Mouse (Mus musculus): Measurements from ENCODE around the gene Cyp2j7. TPM values are rescaled to one million over a fixed set of nuclear protein-coding genes. Genes with fewer than 3 reads are reported as not detected.
"Not testable (repeated sequence)": the region's sequence is repeated elsewhere in the genome, so short reads cannot be mapped to it uniquely, and the experiment has no call there.

Gene Cyp2j7
- not detected in 2 replicates for polyA plus RNA-seq (2011; ENCODE audit: insufficient read depth, insufficient read length, low replicate concordance, missing spikeins)

DNA sequence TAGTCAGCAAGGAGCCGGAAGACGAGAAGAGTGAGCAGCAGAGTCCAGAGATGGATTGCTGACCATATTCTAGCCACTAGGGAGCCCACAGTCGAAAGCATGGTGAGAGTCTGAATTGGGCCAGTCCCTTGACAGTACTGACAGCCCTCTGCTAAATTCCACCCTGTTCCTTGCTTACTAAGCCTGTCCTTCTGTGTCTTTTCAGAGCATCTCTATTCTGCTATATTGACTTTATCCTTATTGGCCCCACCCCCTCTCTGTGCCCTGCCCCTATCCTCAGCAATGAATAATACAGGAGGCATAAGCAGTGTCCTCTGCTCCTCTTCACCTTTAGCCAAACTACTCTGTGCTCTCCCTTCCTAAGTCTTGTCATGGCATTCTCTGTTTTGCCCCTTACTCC, at the start of gene Cyp2j7:
Gene Cyp2j7 (minus strand): TSS at position 101 of the 400 bp plus-strand sequence.
- Histone ChIP-seq H3K4me1 (ENCODE audit: control insufficient read depth, insufficient read depth, low read length) (no peaks in the 10 kb centered on the region), H3K27ac (ENCODE audit: control insufficient read depth, insufficient read depth, low read depth, low read length, poor library complexity) (no peak within 1 kb of the TSS), H3K4me3 (replicated peaks; ENCODE audit: control insufficient read depth, low read depth, low read length) (no peak within 1 kb of the TSS)
- no peak for TF ChIP-seq POLR2A (IDR thresholded peaks at IDR 0.05; ENCODE audit: borderline replicate concordance, control insufficient read depth, low read depth, low read length)
- TF ChIP-seq CTCF (IDR thresholded peaks at IDR 0.05; ENCODE audit: control insufficient read depth, insufficient read depth, low read length) = no peak
- 66% methylated on average over 3 of the region's 3 CpGs for WGBS

DNA sequence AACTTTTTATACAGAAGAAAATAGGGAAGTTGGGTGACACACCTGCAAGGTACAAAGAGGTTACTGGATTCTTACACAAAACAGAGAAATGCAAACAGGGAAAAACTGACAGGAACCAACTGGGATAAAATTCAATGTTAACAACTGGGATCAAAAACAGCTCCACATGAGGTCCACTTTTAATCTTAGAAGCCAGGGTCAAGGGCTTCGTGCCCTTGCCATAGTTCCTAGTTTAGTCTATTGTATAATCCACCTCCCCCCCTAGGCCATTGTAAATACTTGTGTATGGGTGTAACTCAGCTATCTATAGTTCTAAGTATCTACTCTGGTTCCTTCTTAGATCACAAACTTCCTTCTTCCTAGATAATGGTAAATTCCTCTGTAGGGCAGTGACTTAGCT, 40.4 kb upstream of the Cyp2j7 start:
- not testable (repeated sequence) for H3K4me1 ChIP-seq (ENCODE audit: control insufficient read depth, insufficient read depth, low read length); H3K4me3 ChIP-seq (replicated peaks; ENCODE audit: control insufficient read depth, low read depth, low read length); H3K27ac ChIP-seq (ENCODE audit: control insufficient read depth, insufficient read depth, low read depth, low read length, poor library complexity)
- WGBS = 58% methylated on average over 1 of the region's 1 CpGs

DNA sequence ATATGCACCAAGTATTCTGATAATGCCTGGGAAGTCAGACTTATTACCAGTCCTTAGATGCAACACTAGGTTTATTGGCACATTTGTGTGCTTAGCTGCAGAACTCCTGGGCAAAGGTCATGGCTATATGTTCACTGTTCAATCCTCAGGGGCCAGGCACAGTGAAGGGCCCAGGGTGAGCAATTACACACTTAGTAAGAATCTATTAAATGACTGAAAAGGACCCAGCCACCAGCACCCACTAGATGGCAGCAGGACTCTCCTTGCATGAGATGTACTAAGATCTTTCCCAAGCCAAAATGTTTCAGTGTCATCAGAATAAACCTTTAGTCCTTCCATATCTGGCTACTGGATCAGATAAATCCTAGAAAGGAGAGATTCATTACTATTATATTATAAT, 37.4 kb upstream of the Cyp2j7 start:
- Histone ChIP-seq H3K4me3 (replicated peaks; ENCODE audit: control insufficient read depth, low read depth, low read length) (no peak overlapping the region), H3K4me1 (ENCODE audit: control insufficient read depth, insufficient read depth, low read length) (no peaks in the 10 kb centered on the region), H3K27ac (ENCODE audit: control insufficient read depth, insufficient read depth, low read depth, low read length, poor library complexity) (no peak overlapping the region)
- TF ChIP-seq CTCF (IDR thresholded peaks at IDR 0.05; ENCODE audit: control insufficient read depth, insufficient read depth, low read length) = no peak
- no peak for TF ChIP-seq POLR2A (IDR thresholded peaks at IDR 0.05; ENCODE audit: borderline replicate concordance, control insufficient read depth, low read depth, low read length)

DNA sequence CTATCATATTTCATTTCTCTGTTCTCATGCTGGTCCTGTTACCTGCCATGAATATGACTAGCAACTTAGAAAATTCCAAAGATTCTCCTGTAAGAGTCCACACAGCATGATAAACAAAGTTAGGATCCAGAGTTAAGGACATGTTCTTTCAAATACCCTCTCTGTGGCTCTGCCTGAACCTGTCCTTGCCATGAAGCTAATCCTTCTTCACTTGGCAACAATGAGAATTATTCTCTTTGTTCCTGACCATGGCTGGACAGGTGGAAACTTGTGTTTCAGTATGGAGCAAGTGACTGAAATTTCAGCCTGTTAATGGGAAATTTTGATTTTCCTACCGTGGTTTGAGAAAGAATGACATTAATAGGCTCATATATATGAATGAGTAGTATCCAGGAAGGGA, 39.8 kb downstream of the Cyp2j7 start:
- no peaks in the 10 kb centered on the region for H3K4me1 ChIP-seq (ENCODE audit: control insufficient read depth, insufficient read depth, low read length)
- whole genome bisulfite sequencing = 60% methylated on average over 1 of the region's 1 CpGs
- no peak overlapping the region for H3K4me3 ChIP-seq (replicated peaks; ENCODE audit: control insufficient read depth, low read depth, low read length)
- TF ChIP-seq POLR2A (IDR thresholded peaks at IDR 0.05; ENCODE audit: borderline replicate concordance, control insufficient read depth, low read depth, low read length) (no peak), CTCF (IDR thresholded peaks at IDR 0.05; ENCODE audit: control insufficient read depth, insufficient read depth, low read length) (no peak)
- no peak overlapping the region for H3K27ac ChIP-seq (ENCODE audit: control insufficient read depth, insufficient read depth, low read depth, low read length, poor library complexity)

DNA sequence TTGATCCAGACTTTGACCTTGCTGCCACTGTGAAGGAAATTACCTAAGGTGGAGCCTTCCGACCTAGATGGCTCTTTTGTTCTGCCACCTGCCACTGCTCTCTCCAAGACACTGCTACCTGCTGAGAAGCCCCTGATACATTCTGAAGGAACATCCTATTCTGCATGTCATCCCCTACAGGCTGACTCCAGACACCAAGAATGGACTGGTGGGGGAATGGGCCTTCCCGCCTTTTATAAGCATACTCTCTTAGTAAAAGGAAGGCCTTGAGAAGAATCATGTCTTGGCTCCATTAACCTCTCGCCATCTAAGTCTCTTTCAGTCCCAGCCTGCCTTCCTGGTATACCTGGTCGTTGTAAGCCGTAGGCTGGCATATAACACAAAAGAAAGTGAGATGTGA, 47.1 kb downstream of the Cyp2j7 start:
- not testable (repeated sequence) for H3K4me1 ChIP-seq (ENCODE audit: control insufficient read depth, insufficient read depth, low read length); H3K27ac ChIP-seq (ENCODE audit: control insufficient read depth, insufficient read depth, low read depth, low read length, poor library complexity); H3K4me3 ChIP-seq (replicated peaks; ENCODE audit: control insufficient read depth, low read depth, low read length)
- 83% methylated on average over 5 of the region's 5 CpGs for WGBS

DNA sequence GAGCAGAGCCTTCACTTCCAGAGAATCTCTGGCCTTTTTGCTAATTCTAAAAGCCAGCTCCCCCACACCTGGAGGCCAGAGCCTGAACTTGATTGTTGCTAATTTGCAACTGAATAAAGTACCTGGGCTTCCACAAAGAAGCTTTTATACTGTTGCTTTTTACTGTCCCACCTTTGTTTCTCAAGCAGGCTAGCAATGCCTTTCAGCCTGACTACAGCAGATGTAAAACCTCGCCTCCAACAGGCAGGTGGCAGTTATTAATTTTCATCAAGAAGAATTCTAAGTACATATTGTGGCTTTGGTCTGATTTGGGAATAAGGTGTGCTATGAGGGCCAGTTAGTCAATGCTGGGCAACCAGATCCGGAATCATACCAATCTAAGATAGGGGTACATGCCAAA, 47.8 kb downstream of the Cyp2j7 start:
- H3K4me3 ChIP-seq (replicated peaks; ENCODE audit: control insufficient read depth, low read depth, low read length); H3K4me1 ChIP-seq (ENCODE audit: control insufficient read depth, insufficient read depth, low read length); H3K27ac ChIP-seq (ENCODE audit: control insufficient read depth, insufficient read depth, low read depth, low read length, poor library complexity): not testable (repeated sequence)
- WGBS = 71% methylated on average over 2 of the region's 2 CpGs

DNA sequence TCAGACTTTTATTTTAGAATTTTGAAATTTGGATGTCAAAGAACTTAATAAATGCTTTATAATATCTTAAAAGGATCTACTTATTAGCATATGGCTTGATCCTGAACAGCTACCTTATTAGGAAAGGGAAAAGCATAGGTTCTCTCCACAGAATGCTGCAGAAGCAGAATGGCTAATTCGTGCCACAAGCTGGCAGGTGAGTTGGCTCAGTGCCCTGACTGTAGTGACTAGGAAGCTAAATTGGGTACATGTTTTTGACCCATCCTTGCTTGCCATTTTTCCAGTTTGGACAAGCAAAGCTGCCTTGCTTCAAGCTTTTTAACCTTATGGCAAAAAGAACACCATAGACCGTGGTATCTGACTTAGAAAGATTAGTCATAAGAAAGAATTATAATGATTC, 48.3 kb downstream of the Cyp2j7 start:
- not testable (repeated sequence) for H3K4me3 ChIP-seq (replicated peaks; ENCODE audit: control insufficient read depth, low read depth, low read length); H3K4me1 ChIP-seq (ENCODE audit: control insufficient read depth, insufficient read depth, low read length); H3K27ac ChIP-seq (ENCODE audit: control insufficient read depth, insufficient read depth, low read depth, low read length, poor library complexity)
- 86% methylated on average over 2 of the region's 2 CpGs for WGBS

DNA sequence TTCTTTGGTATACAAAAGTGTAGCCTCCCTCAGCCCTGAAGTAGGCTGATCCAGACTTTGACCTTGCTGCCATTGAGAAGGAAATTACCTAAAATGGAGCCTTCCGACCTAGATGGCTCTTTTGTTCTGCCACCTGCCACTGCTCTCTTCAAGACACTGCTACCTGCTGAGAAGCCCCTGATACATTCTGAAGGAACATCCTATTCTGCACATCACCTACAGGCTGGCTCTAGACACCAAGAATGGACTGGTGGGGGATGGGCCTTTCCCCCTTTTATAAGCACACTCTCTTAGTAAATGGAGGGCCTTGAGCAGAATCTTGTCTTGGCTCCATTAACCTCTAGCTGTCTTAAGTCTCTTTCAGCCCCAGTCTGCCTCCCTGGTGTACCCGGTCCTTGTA, 51.7 kb downstream of the Cyp2j7 start:
- not testable (repeated sequence) for H3K4me3 ChIP-seq (replicated peaks; ENCODE audit: control insufficient read depth, low read depth, low read length); H3K4me1 ChIP-seq (ENCODE audit: control insufficient read depth, insufficient read depth, low read length)
- 87% methylated on average over 2 of the region's 2 CpGs for WGBS

DNA sequence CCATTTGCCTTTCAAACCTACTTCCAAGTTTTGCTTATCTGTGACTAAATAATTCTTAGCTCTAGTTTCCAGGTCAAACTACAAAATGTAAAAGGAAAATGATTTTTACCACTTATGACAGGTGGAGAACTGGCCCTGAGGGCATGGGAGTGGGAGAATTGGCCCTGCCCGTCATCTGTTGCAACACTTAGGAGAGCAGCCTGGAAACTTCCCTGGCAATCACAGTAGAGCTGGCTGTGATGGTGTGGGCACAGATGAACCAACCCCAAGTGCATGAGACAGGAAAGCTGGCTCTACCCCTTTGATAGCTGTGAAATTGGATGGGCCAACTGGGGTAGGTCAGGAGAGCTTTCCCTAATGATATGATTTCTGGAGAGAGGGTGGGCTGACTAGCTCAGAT, 73.6 kb downstream of the Cyp2j7 start:
- H3K27ac ChIP-seq (ENCODE audit: control insufficient read depth, insufficient read depth, low read depth, low read length, poor library complexity) = no peak overlapping the region
- H3K4me3 ChIP-seq (replicated peaks; ENCODE audit: control insufficient read depth, low read depth, low read length) = no peak overlapping the region
- H3K4me1 ChIP-seq (ENCODE audit: control insufficient read depth, insufficient read depth, low read length) = no peaks in the 10 kb centered on the region
- WGBS = 86% methylated on average over 1 of the region's 1 CpGs
- no peak for TF ChIP-seq CTCF (IDR thresholded peaks at IDR 0.05; ENCODE audit: control insufficient read depth, insufficient read depth, low read length)
- no peak for TF ChIP-seq POLR2A (IDR thresholded peaks at IDR 0.05; ENCODE audit: borderline replicate concordance, control insufficient read depth, low read depth, low read length)

More for the DNA sequence above, 51.7 kb downstream of the Cyp2j7 start:
- not testable (repeated sequence) for H3K27ac ChIP-seq (ENCODE audit: control insufficient read depth, insufficient read depth, low read depth, low read length, poor library complexity)

DNA sequence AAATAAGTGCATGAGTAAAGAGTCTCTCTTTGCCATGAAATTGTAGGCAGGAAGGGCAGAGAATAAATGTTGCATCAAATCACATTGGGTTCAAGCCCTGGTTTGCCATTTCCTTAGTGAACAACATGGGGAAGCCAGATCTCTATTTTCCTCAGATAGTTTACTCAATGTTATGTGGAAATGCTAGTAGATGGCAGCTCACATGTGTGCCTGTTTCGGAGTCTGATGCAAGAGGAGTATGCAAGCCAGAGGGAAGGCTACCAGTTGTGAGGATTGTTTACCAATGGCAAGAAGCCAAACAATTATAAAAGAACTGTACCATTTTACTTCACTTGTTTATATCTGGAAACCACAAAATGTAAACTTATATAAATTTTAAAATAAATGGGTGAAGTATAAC, 74.9 kb downstream of the Cyp2j7 start:
- Histone ChIP-seq H3K27ac (ENCODE audit: control insufficient read depth, insufficient read depth, low read depth, low read length, poor library complexity) (no peak overlapping the region), H3K4me1 (ENCODE audit: control insufficient read depth, insufficient read depth, low read length) (no peaks in the 10 kb centered on the region), H3K4me3 (replicated peaks; ENCODE audit: control insufficient read depth, low read depth, low read length) (no peak overlapping the region)
- WGBS = 47% methylated on average over 1 of the region's 1 CpGs
- TF ChIP-seq CTCF (IDR thresholded peaks at IDR 0.05; ENCODE audit: control insufficient read depth, insufficient read depth, low read length) (no peak), POLR2A (IDR thresholded peaks at IDR 0.05; ENCODE audit: borderline replicate concordance, control insufficient read depth, low read depth, low read length) (no peak)

Other genes with a start within 250 kb of the Cyp2j7 start
- gene Cyp2j13, start 159.1 kb downstream of the Cyp2j7 start, polyA plus RNA-seq (2011; ENCODE audit: insufficient read depth, insufficient read length, low replicate concordance, missing spikeins) = not detected in 2 replicates
- gene Cyp2j12, start 95.5 kb downstream of the Cyp2j7 start, polyA plus RNA-seq (2011; ENCODE audit: insufficient read depth, insufficient read length, low replicate concordance, missing spikeins) = not detected in 2 replicates
- not detected in 2 replicates for gene Cyp2j11, start 112.0 kb upstream of the Cyp2j7 start, polyA plus RNA-seq (2011; ENCODE audit: insufficient read depth, insufficient read length, low replicate concordance, missing spikeins)